Mouse (Mus musculus): ENCODE measurements around the gene Micall1.

Gene Micall1

DNA sequence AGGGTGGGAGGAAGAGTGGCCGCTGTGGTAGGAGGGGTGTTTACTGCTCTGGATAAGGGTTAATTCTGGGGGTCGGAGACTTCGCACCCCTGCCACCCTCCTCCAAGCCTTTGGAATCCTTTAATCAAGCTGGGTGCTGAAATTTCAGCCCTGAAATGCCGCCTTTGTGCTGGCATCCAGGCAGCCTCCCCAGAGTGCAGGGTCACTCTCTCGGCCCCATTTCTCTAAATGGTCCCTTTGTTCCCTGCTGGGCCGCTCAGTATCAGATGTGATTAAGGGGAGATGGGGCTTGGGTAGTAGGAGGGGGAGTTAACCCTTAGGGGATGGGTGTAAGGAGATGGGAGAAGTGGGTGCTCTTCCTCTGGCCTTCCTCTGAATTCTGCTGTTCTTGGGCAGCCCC, 44.0 kb downstream of the Micall1 start:
- DNase-seq (ENCODE audit: low read depth, low spot score): no peak
- Histone ChIP-seq H3K36me3 (ENCODE audit: control insufficient read depth, insufficient read depth, low read length, poor library complexity, severe bottlenecking) (no peaks in the 10 kb centered on the region; the same call in 1 of the 2 replicates), H3K27me3 (ENCODE audit: control insufficient read depth, insufficient read depth, low read length, poor library complexity, severe bottlenecking) (no peaks in the 10 kb centered on the region)

DNA sequence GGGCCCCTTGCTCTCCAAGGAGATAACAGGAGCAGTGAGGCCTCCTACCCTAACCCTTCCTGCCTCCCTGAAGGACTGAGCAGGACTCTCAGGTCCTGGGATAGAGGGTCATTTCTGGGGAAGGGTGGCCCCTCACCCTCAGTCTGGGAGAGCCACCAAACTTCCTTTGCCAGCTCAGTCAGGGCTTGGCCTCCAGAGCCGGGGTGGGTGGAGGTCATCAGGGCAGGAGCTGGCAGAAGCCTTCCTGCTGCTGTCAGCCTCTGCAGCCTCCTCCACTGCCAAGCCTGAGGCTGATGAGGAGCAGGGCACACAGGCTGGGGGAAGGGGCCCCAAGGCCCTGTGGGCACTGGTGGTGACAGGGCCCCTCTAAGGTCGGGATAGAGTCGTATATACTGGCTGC, 46.9 kb downstream of the Micall1 start:
- no peak for DNase-seq (ENCODE audit: low read depth, low spot score)
- H3K27me3 ChIP-seq (ENCODE audit: control insufficient read depth, insufficient read depth, low read length, poor library complexity, severe bottlenecking): no peaks in the 10 kb centered on the region
- no peaks in the 10 kb centered on the region; the same call in 1 of the 2 replicates for H3K36me3 ChIP-seq (ENCODE audit: control insufficient read depth, insufficient read depth, low read length, poor library complexity, severe bottlenecking)

DNA sequence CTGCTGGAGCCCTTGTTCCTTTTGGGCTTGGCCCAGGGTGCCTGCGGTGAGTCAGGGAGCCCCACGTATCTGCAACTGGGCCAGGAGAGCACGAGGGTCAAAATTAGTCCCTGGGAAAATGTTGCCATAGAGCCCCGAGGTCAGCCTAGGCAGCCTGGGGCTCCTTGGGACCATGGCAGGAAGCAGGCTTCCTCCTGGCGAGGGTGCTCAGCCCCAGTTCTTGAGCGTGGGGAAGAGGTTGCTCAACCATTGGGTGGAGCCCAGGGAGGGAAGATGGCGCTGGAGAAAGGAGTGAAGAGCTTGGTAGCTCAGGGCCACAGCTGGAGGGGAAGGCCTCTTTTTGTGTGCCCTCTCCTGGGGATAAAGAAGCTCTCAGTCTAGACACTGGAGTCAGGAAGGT, 53.6 kb downstream of the Micall1 start:
- Histone ChIP-seq H3K27me3 (ENCODE audit: control insufficient read depth, insufficient read depth, low read length, poor library complexity, severe bottlenecking) (no peaks in the 10 kb centered on the region; the same call in 1 of the 2 replicates), H3K36me3 (ENCODE audit: control insufficient read depth, insufficient read depth, low read length, poor library complexity, severe bottlenecking) (no peaks in the 10 kb centered on the region)
- DNase-seq (ENCODE audit: low read depth, low spot score): no peak

DNA sequence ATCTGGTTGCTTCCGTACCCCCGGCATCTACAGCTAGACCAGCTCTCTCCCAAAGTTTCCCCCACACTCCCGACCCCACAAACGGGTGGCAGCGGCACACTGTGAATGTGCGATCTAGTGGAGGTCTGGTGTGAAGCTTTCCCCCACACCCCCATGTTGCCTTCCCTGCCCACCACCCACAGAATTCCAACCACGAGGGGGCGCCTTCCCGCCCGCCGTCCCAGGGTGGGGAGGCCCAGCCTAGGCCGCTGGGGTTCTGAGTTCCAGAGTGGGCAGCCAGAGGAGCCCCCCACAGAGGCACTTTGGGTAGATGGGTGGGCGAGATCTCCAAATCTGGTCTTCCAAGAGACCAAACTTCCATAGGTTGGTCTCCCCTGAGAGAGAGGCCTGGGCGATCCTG, 54.1 kb downstream of the Micall1 start:
- Histone ChIP-seq H3K36me3 (ENCODE audit: control insufficient read depth, insufficient read depth, low read length, poor library complexity, severe bottlenecking) (no peaks in the 10 kb centered on the region), H3K27me3 (ENCODE audit: control insufficient read depth, insufficient read depth, low read length, poor library complexity, severe bottlenecking) (no peaks in the 10 kb centered on the region; the same call in 1 of the 2 replicates)
- DNase-seq (ENCODE audit: low read depth, low spot score): no peak

DNA sequence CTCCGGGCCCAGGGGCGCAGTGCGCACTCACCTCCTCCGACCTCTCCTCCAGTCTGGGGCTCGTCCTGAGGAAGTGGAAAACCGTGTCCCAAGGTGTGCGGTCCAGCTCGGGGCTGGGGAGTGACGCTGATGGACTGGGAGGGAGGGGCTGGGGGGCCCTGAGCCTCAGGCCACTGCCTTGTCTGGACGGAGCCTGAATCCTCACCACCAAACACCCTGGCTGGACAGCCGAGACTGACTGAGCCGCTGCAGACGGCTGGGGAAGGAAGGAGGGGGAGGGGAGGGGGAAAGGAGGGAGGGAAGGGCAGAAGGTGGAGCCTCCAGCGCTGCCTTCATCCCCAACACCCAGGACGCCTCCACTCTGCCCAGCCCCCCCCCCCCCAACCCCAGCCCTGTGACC, 55.6 kb downstream of the Micall1 start:
- no peaks in the 10 kb centered on the region; the same call in 1 of the 2 replicates for H3K27me3 ChIP-seq (ENCODE audit: control insufficient read depth, insufficient read depth, low read length, poor library complexity, severe bottlenecking)
- H3K36me3 ChIP-seq (ENCODE audit: control insufficient read depth, insufficient read depth, low read length, poor library complexity, severe bottlenecking): no peaks in the 10 kb centered on the region
- no peak for DNase-seq (ENCODE audit: low read depth, low spot score)

DNA sequence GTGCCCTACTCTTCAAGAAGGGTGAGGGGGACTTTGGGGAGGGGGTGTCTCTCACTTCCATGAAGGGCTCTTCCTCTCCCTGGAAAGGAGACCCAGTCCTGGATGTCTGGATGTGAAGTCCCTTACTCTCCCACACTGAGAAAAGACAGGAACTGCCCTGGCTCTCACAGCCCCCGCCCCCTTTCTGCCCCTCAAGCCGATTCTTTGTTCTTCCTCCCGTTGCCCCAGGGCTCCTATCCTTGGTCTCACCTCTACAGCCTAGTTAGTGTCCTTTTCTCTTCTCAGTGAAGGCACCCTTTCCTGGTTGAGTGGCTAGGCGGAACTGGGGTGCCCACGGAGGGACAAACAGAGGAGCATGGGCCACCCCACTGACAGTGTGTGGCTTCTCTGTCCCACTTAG, 56.4 kb downstream of the Micall1 start, which contains the start of gene Sox10:
TSS of gene Sox10 (minus strand) at position 101 of the 400 bp plus-strand sequence.
- H3K36me3 ChIP-seq (ENCODE audit: control insufficient read depth, insufficient read depth, low read length, poor library complexity, severe bottlenecking): no peaks in the 10 kb centered on the region
- H3K27me3 ChIP-seq (ENCODE audit: control insufficient read depth, insufficient read depth, low read length, poor library complexity, severe bottlenecking): no peaks in the 10 kb centered on the region; the same call in 1 of the 2 replicates
- no peak for DNase-seq (ENCODE audit: low read depth, low spot score)

DNA sequence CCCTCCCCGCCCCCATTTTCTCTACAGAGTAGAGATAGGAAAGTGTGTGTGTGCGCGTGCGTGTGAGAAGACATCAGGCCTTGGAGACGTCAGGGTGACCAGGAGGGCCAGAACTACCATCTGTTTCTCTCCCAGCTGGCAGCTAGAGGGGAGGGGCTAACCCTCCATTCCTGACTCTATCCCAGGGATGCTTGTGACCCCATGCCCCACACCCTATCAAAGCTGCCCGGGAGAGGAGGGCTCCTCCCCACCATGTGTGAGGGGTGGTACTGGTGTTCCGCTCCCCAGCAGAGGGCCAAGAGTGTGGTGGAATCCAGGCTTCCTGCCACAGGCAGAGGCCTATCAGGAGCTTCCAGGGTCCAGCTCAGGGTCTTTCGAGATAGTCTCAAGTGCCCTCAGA, 58.0 kb downstream of the Micall1 start:
- H3K36me3 ChIP-seq (ENCODE audit: control insufficient read depth, insufficient read depth, low read length, poor library complexity, severe bottlenecking): no peaks in the 10 kb centered on the region
- DNase-seq (ENCODE audit: low read depth, low spot score): no peak

DNA sequence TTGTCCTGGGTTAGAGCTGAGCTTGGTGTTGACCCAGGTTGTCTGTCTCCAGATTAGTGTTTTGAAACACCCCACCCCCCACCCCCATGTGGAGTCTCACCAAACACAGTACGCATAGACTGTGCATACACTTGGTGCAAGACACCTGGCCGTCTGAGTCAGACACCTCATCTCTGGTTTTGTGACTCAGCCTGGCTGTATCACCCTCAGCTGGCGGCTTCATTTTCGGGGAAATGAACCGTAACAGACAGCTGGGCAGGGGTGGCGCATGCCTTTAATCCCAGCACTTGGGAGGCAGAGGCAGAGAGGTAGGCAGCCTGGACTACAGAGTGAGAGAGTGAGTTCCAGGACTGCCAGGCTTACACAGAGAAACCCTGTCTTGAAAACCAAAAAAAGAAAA, 68.2 kb downstream of the Micall1 start:
- no peak for DNase-seq (ENCODE audit: low read depth, low spot score)
- Histone ChIP-seq H3K27me3 (ENCODE audit: control insufficient read depth, insufficient read depth, low read length, poor library complexity, severe bottlenecking) (0 out of 2 replicates have a peak, but pooled peaks cover 1% of the 10 kb centered on the region), H3K36me3 (ENCODE audit: control insufficient read depth, insufficient read depth, low read length, poor library complexity, severe bottlenecking) (no peaks in the 10 kb centered on the region)

More for the DNA sequence above, 58.0 kb downstream of the Micall1 start:
- no peaks in the 10 kb centered on the region; the same call in 1 of the 2 replicates for H3K27me3 ChIP-seq (ENCODE audit: control insufficient read depth, insufficient read depth, low read length, poor library complexity, severe bottlenecking)

DNA sequence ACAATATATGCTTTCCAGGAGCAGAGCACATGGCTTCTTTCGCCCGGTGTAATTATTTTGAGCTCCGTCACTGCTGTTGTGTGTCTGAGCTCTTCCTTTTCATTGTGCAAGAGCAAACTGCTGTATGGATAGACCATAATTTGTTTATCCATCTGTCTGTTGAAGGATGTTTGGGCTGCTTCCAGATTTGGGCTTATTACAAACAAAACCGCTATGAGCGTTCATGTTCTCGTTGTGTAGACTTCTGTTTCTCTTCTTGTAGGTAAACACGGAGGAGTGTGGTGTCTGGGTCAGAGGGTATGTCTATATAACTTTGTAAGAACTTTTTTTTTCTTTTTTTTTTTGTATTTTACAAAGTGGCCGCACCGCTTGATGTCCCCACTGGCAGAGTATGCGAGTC, 76.5 kb downstream of the Micall1 start:
- DNase-seq (ENCODE audit: low read depth, low spot score): no peak
- H3K27me3 ChIP-seq (ENCODE audit: control insufficient read depth, insufficient read depth, low read length, poor library complexity, severe bottlenecking): no peaks in the 10 kb centered on the region
- H3K36me3 ChIP-seq (ENCODE audit: control insufficient read depth, insufficient read depth, low read length, poor library complexity, severe bottlenecking): no peaks in the 10 kb centered on the region

Data from splenic B cell, adult 2 months (primary cell).